Mouse (Mus musculus) kidney, adult 9 months (tissue): ENCODE data around the gene Dcun1d5.
"Not testable (repeated sequence)": the region's sequence is repeated elsewhere in the genome, so short reads cannot be mapped to it uniquely, and the experiment has no call there.

Experiments
- DNase-seq: peaks from one replicate; pipeline ENCODE4 v3.0.0; 2022

Dcun1d5 gene

GRCm38 (mm10) chr9:7184172-7184896 lies at the start of gene Dcun1d5, which contains the start of gene Dync2h1:
Gene Dcun1d5 (plus strand): TSS chr9:7184520.
Gene Dync2h1 (minus strand): TSS chr9:7184446.
- peak; percentile 97 for DNase-seq

GRCm38 (mm10) chr9:7154391-7154790 lies 29.9 kb upstream of the Dcun1d5 start:
- DNase-seq, result no peak

- DNase-seq, result no peak
These were observed 25.7 kb upstream of the Dcun1d5 start for GRCm38 (mm10) chr9:7158605-7159004.

DNA sequence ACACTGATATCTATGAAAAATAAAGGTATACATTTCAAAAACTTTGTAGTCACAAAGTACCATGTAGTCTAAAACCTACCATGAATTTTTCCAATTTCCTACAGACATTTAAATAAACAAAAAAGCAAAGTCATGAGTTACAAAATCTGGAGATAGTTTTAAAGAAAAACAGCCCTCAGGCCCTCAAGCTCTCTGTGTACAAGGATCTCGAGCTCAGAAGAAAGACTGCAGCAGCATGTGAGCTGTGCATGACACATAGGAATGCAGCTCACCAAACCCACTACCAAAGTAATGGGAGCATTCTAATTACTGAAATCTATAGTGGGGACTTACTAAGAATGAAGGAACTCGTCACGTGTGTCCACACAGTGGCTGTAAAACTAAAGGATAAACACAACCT lies 24.6 kb upstream of the Dcun1d5 start:
- no peak for DNase-seq

DNA sequence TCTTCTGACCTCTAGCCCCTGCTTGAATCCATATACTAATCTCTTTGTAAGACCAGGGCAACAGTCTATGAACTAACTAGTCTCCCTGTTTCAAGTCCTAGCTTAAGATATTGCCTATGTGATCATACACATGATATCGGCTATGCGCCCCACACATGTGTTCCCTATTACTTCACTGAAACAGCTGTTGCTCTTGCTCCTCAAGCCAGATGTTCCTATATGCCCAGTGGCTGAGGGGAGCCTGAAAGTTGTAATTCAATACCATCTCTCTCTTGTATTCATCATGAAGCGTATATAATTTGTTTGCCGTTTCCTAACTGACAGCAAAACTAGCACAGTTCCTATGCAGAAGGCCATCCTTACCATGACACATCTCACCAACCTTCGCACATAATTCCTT lies 23.6 kb upstream of the Dcun1d5 start:
- DNase-seq, result no peak

GRCm38 (mm10) chr9:7167339-7167998 lies 16.9 kb upstream of the Dcun1d5 start:
- no peak for DNase-seq

GRCm38 (mm10) chr9:7173756-7174155 lies 10.6 kb upstream of the Dcun1d5 start:
- peak; percentile 61 for DNase-seq

- DNase-seq, result peak; percentile 96
These were observed 7.4 kb upstream of the Dcun1d5 start for GRCm38 (mm10) chr9:7176618-7177610.

- no peak for DNase-seq
These were observed 574 bp downstream of the Dcun1d5 start for GRCm38 (mm10) chr9:7184897-7185291.

DNA sequence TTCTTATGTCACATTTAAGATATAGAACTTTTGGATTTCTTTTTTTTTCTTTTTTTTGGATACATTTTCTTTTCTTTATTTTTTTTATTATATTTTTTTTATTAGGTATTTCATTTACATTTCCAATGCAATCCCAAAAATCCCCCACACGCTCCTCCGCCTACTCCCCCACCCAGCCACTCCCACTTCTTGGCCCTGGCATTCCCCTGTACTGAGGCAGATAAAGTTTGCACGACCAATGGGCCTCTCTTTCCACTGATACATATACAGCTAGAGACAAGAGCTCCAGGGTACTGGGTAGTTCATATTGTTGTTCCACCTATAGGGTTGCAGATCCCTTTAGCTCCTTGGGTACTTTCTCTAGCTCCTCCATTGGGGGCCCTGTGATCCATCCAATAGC lies 6.4 kb downstream of the Dcun1d5 start:
- DNase-seq, result not testable (repeated sequence)

GRCm38 (mm10) chr9:7216240-7216639 lies 31.9 kb downstream of the Dcun1d5 start:
- DNase-seq, result peak; percentile 31

DNA sequence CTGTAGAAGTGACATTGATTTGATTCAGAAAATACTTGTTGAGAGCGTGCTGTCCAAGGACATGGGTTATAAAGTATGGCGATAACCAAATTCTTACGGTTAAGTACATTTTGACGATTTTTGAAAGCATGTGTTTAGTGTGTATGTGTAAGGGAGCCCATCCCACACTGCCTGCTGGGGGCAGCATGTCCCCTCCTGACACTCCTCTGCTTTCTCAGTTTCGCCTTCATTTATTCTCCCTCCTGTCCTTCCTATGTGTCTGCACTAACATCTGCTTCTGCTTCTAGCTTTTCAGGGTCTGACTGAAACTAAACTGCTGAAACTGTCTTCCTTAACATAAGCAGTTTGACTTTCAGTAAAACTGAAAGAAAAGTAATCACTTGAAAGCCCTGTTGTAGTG lies 36.7 kb downstream of the Dcun1d5 start:
- DNase-seq, result no peak

- DNase-seq, result peak; percentile 8
These were observed 37.1 kb downstream of the Dcun1d5 start for GRCm38 (mm10) chr9:7221460-7221859.

- DNase-seq, result no peak
These were observed 54.3 kb downstream of the Dcun1d5 start for GRCm38 (mm10) chr9:7238619-7239018.

GRCm38 (mm10) chr9:7239967-7240366 lies 55.6 kb downstream of the Dcun1d5 start:
- no peak for DNase-seq

DNA sequence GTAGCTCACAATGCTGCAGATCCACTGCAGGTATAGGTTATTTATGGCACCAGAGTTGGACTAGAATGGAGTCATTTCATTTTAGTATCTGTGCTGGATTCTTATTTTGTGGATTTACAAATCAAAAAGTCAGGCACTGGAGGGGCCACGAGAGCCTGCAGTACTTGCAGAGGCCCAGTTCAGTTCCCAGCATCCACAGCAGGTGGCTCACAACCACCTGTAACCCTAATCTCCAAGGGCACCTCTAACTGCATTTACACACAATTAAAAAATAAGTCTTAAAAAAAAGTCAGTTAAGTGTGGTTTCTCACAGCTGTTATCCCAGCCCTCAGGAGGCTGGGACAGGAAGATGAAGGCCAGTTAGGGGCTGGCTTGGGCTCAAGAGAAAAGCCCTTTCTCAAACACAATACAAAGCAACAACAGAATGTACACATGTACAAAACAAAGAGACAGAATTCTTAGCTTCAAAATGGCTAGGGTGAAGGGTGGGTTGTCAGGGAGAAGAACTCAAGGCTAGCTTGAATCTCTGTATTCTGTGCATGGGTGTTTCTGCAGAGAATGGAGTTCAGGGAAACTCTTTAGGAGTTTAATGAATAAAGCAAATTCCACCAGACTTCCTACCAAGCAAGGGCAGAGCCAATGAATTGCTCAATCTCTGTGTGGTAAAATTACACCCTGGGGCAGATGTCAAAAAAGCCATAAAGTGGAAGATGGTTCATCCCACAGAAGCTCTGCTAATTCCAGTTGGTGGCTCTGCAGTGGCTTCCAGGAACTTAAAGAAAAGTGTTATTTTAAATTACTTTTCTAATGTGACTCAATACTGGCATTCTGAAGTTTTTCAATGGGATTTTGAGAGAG lies 68.7 kb downstream of the Dcun1d5 start:
- DNase-seq, result no peak
